Mouse (Mus musculus) kidney, embryonic 14.5 days (tissue): Measurements from ENCODE around the gene Klk1b5. TPM values are rescaled to one million over a fixed set of nuclear protein-coding genes. Genes with fewer than 3 reads are reported as not detected.
"Not testable (repeated sequence)": the region's sequence is repeated elsewhere in the genome, so short reads cannot be mapped to it uniquely, and the experiment has no call there.

ENCODE experiments used
- ATAC-seq: fragments of 200-750 bp; cut with Nextera tagmentation; 2 replicates; pipeline ENCODE4 v1.8.0; 2017; ENCODE audit warnings: moderate number of reproducible peaks, mild to moderate bottlenecking, moderate TSS enrichment, moderate library complexity; ENCODE audit not compliant: low FRiP score, low TSS enrichment
- H3K27ac ChIP-seq: fragments of 300-500 bp; sonication (generic); 2 replicates; pipeline ENCODE4 v1.5.1; 2014; ENCODE audit warnings: low read depth, mild to moderate bottlenecking, low read length, moderate library complexity, mixed read lengths
- H3K27me3 ChIP-seq: fragments of 300-500 bp; sonication (generic); 2 replicates; pipeline ENCODE4 v1.6.1; 2014; ENCODE audit warnings: mild to moderate bottlenecking, low read length; ENCODE audit not compliant: control insufficient read depth, insufficient read depth
- H3K36me3 ChIP-seq: fragments of 300-500 bp; sonication (generic); 2 replicates; pipeline ENCODE4 v1.6.1; 2014; ENCODE audit warnings: low read length, mixed read lengths; ENCODE audit not compliant: control insufficient read depth, insufficient read depth
- H3K4me1 ChIP-seq: fragments of 300-500 bp; sonication (generic); 2 replicates; pipeline ENCODE4 v1.6.1; 2014; ENCODE audit warnings: low read length, mixed read lengths; ENCODE audit not compliant: control insufficient read depth, insufficient read depth
- H3K4me2 ChIP-seq: fragments of 300-500 bp; sonication (generic); replicated peaks from 2 replicates; pipeline ENCODE4 v1.6.1; 2014; ENCODE audit warnings: low read depth, mild to moderate bottlenecking, low read length
- H3K4me3 ChIP-seq: fragments of 300-500 bp; sonication (generic); 2 replicates; pipeline ENCODE4 v1.5.1; 2014; ENCODE audit warnings: mild to moderate bottlenecking, low read length
- H3K9ac ChIP-seq: fragments of 300-500 bp; sonication (generic); 2 replicates; pipeline ENCODE4 v1.6.1; 2014; ENCODE audit warnings: low read depth, mild to moderate bottlenecking, low read length, moderate library complexity
- H3K9me3 ChIP-seq: fragments of 300-500 bp; sonication (generic); 2 replicates; pipeline ENCODE4 v1.6.1; 2016; ENCODE audit warnings: low read length; ENCODE audit not compliant: control insufficient read depth
- WGBS: fragments of 180-500 bp; shearing (Covaris S2); extraction: QIAGEN DNeasy Blood & Tissue Kit; methylation state at CpG from one replicate; pipeline ENCODE4 v1.1.7; 2014; 5-methylcytosine and 5-hydroxymethylcytosine counted together
- polyA plus RNA-seq: library from polyadenylated mRNA; unstranded; fragments of >200 nt; fragmentation: Nextera tagmentation; extraction: Ambion mirVana; gene quantifications from 2 replicates; pipeline ENCODE4 v1.2.1, GENCODE M21; 2014

Gene Klk1b5
- polyA plus RNA-seq, 1 experiment from 2014 or later, result not detected

- H3K9ac ChIP-seq, H3K4me1 ChIP-seq, ATAC-seq, H3K36me3 ChIP-seq, H3K4me3 ChIP-seq, H3K4me2 ChIP-seq, H3K27me3 ChIP-seq, H3K9me3 ChIP-seq, H3K27ac ChIP-seq: not testable (repeated sequence)
- 76% methylated on average over 6 of the region's 6 CpGs for WGBS
These were observed 6.6 kb downstream of the Klk1b5 start for GRCm38 (mm10) chr7:44222335-44222734.

- Histone ChIP-seq H3K9me3 (no peaks in the 10 kb centered on the region), H3K27me3 (no peaks in the 10 kb centered on the region), H3K27ac (no peak within 1 kb of the TSS), H3K4me1 (no peaks in the 10 kb centered on the region), H3K4me2 (no peak within 1 kb of the TSS), H3K36me3 (no peaks in the 10 kb centered on the region), H3K9ac (no peak within 1 kb of the TSS), H3K4me3 (no peak within 1 kb of the TSS)
- WGBS, result 47% methylated on average over 1 of the region's 1 CpGs
- no peak for ATAC-seq
These were observed 9.3 kb downstream of the Klk1b5 start, which contains the start of gene Klk1 for GRCm38 (mm10) chr7:44225076-44225475. Gene Klk1, plus strand, starts transcription at chr7:44225360.

- Histone ChIP-seq H3K9ac (no peak within 1 kb of the TSS), H3K4me2 (no peak within 1 kb of the TSS), H3K27ac (no peak within 1 kb of the TSS), H3K4me1 (no peaks in the 10 kb centered on the region), H3K9me3 (no peaks in the 10 kb centered on the region), H3K4me3 (no peak within 1 kb of the TSS), H3K27me3 (no peaks in the 10 kb centered on the region), H3K36me3 (no peaks in the 10 kb centered on the region)
- 84% methylated on average over 3 of the region's 3 CpGs for WGBS
- no peak for ATAC-seq
These were observed 20.2 kb downstream of the Klk1b5 start, which contains the start of gene Gm36864 for GRCm38 (mm10) chr7:44235909-44236308. Gene Gm36864, plus strand, starts transcription at chr7:44236177.

GRCm38 (mm10) chr7:44239913-44240312 is 24.2 kb downstream of the Klk1b5 start:
- no peak overlapping the region for H3K4me3 ChIP-seq
- 55% methylated on average over 2 of the region's 2 CpGs for WGBS
- no peak for ATAC-seq
- no peaks in the 10 kb centered on the region for H3K27me3 ChIP-seq
- no peak overlapping the region for H3K4me2 ChIP-seq
- H3K9ac ChIP-seq, result no peak overlapping the region
- H3K36me3 ChIP-seq, result no peaks in the 10 kb centered on the region
- H3K27ac ChIP-seq, result no peak overlapping the region
- no peaks in the 10 kb centered on the region for H3K9me3 ChIP-seq
- no peaks in the 10 kb centered on the region for H3K4me1 ChIP-seq

GRCm38 (mm10) chr7:44240712-44241111 is 25.0 kb downstream of the Klk1b5 start:
- H3K4me3 ChIP-seq, result no peak overlapping the region
- no peak for ATAC-seq
- no peaks in the 10 kb centered on the region for H3K9me3 ChIP-seq
- WGBS, result 58% methylated on average over 1 of the region's 1 CpGs
- H3K4me2 ChIP-seq, result no peak overlapping the region
- no peaks in the 10 kb centered on the region for H3K27me3 ChIP-seq
- H3K9ac ChIP-seq, result no peak overlapping the region
- no peak overlapping the region for H3K27ac ChIP-seq
- H3K4me1 ChIP-seq, result peaks cover 5% of the 10 kb centered on the region
- H3K36me3 ChIP-seq, result no peaks in the 10 kb centered on the region

GRCm38 (mm10) chr7:44241163-44241562 is 25.4 kb downstream of the Klk1b5 start:
- no peak overlapping the region for H3K4me3 ChIP-seq
- no peaks in the 10 kb centered on the region for H3K9me3 ChIP-seq
- 71% methylated on average over 2 of the region's 2 CpGs for WGBS
- ATAC-seq, result no peak
- H3K27me3 ChIP-seq, result no peaks in the 10 kb centered on the region
- H3K4me1 ChIP-seq, result peaks cover 5% of the 10 kb centered on the region
- H3K9ac ChIP-seq, result no peak overlapping the region
- no peak overlapping the region for H3K4me2 ChIP-seq
- H3K36me3 ChIP-seq, result no peaks in the 10 kb centered on the region
- no peak overlapping the region for H3K27ac ChIP-seq

GRCm38 (mm10) chr7:44244080-44244479 is 28.3 kb downstream of the Klk1b5 start:
- WGBS, result 53% methylated on average over 1 of the region's 1 CpGs
- Histone ChIP-seq H3K9me3 (no peaks in the 10 kb centered on the region), H3K4me1 (peaks cover 21% of the 10 kb centered on the region), H3K36me3 (peaks cover 13% of the 10 kb centered on the region), H3K27ac (no peak overlapping the region), H3K27me3 (no peaks in the 10 kb centered on the region), H3K4me3 (no peak overlapping the region), H3K9ac (no peak overlapping the region), H3K4me2 (no peak overlapping the region)
- ATAC-seq, result no peak

GRCm38 (mm10) chr7:44246055-44246983 is 30.6 kb downstream of the Klk1b5 start, which contains the start of the genes 1700028J19Rik and 2410002F23Rik:
Gene 1700028J19Rik, minus strand, starts transcription at chr7:44246695.
Gene 2410002F23Rik, plus strand, starts transcription at chr7:44246722.
- H3K27me3 ChIP-seq, result no peaks in the 10 kb centered on the region
- H3K9me3 ChIP-seq, result no peaks in the 10 kb centered on the region
- H3K4me3 ChIP-seq, result peak within 1 kb of the TSS; percentile 96
- H3K4me2 ChIP-seq, result peak within 1 kb of the TSS; percentile 88
- H3K4me1 ChIP-seq, result peaks cover 23% of the 10 kb centered on the region
- ATAC-seq, result peak; percentile 87
- WGBS, result 1% methylated on average over 54 of the region's 62 CpGs
- H3K36me3 ChIP-seq, result peaks cover 34% of the 10 kb centered on the region
- H3K9ac ChIP-seq, result peak within 1 kb of the TSS; percentile 95
- H3K27ac ChIP-seq, result peak within 1 kb of the TSS; percentile 96

GRCm38 (mm10) chr7:44246984-44247470 is 31.3 kb downstream of the Klk1b5 start:
- Histone ChIP-seq H3K27me3 (no peaks in the 10 kb centered on the region), H3K9me3 (no peaks in the 10 kb centered on the region), H3K27ac (peak overlapping the region; percentile 96), H3K9ac (peak overlapping the region; percentile 95), H3K36me3 (peaks cover 37% of the 10 kb centered on the region), H3K4me1 (peaks cover 23% of the 10 kb centered on the region), H3K4me3 (peak overlapping the region; percentile 96), H3K4me2 (peak overlapping the region; percentile 88)
- ATAC-seq, result peak; percentile 24
- WGBS, result under 1% methylated on average over 23 of the region's 23 CpGs
